In genomic region chr8:92678407-92678806, GRCm38 (mm10) we compare ENCODE assay signal across 9 mouse cellular contexts. TPM values are rescaled to one million over a fixed set of nuclear protein-coding genes. Genes with fewer than 3 reads are reported as not detected.
DNase-seq lines count a peak whose midpoint lies in the region; ATAC-seq and TF ChIP-seq lines count a peak whose summit lies in the region.
"Had no signal": no experiment of that assay in that cellular context is flagged by ENCODE, and none has a peak within 500 bp of the region (broad histone marks: within the 10 kb centered on the region; RNA-seq: fewer than 3 reads in every experiment).

No protein-coding gene starts in this region.

- DNase-seq in ES-CJ7 (ENCODE audit: low read depth, low spot score) = peak; percentile 18
- DNase-seq in embryonic facial prominence, embryonic 11.5 days (ENCODE audit: low spot score) = peak; percentile 14
- peak; percentile 49 for DNase-seq in kidney, adult 18-20 months
- DNase-seq in liver, postnatal 0 days = peak; percentile 21
- no peak for DNase-seq in adrenal gland, postnatal 25 days
- no peak for DNase-seq in right cerebral cortex, adult 2 months (ENCODE audit: low spot score in 2 of 2)
- DNase-seq: layer of hippocampus, postnatal 36 days had no signal

- no peaks in the 10 kb centered on the region; the same call in 1 of the 2 replicates for H3K36me3 ChIP-seq in embryonic facial prominence, embryonic 11.5 days (replicated peaks; ENCODE audit: control insufficient read depth, insufficient read depth, low read depth, low read length)
- no peaks in the 10 kb centered on the region for H3K36me3 ChIP-seq in liver, postnatal 0 days (replicated peaks; ENCODE audit: insufficient read depth, low read length)

- peak overlapping the region; percentile 24 for H3K4me2 ChIP-seq in embryonic facial prominence, embryonic 11.5 days (ENCODE audit: low read depth, low read length)
- no peak overlapping the region for H3K4me2 ChIP-seq in liver, postnatal 0 days (ENCODE audit: low read depth, low read length)

- 6% methylated on average over 16 of the region's 16 CpGs for WGBS in embryonic facial prominence, embryonic 11.5 days
- 8% methylated on average over 16 of the region's 16 CpGs for WGBS in liver, postnatal 0 days (ENCODE audit: insufficient replicate concordance)

- H3K4me3 ChIP-seq in embryonic facial prominence, embryonic 11.5 days (ENCODE audit: low read depth, low read length) = peak overlapping the region; percentile 19
- H3K4me3 ChIP-seq in liver, postnatal 0 days (ENCODE audit: low read depth, low read length) = no peak overlapping the region

- no peak for TF ChIP-seq CTCF in liver, postnatal 0 days (IDR thresholded peaks at IDR 0.05; ENCODE audit: low read depth)

- H3K27ac ChIP-seq in embryonic facial prominence, embryonic 11.5 days (replicated peaks; ENCODE audit: low read depth, low read length) = no peak overlapping the region
- no peak overlapping the region for H3K27ac ChIP-seq in liver, postnatal 0 days (ENCODE audit: low read depth)

- H3K9ac ChIP-seq in embryonic facial prominence, embryonic 11.5 days (replicated peaks; ENCODE audit: low read length) = no peak overlapping the region; the same call in 1 of the 2 replicates
- H3K9ac ChIP-seq in liver, postnatal 0 days (replicated peaks) = no peak overlapping the region

- peaks cover 59% of the 10 kb centered on the region for H3K27me3 ChIP-seq in embryonic facial prominence, embryonic 11.5 days (ENCODE audit: control insufficient read depth, insufficient read depth, low read length)
- peaks cover 42% of the 10 kb centered on the region for H3K27me3 ChIP-seq in liver, postnatal 0 days (ENCODE audit: insufficient read depth, low read length)

- H3K4me1 ChIP-seq in embryonic facial prominence, embryonic 11.5 days (ENCODE audit: control insufficient read depth, insufficient read depth, low read length) = peaks cover 4% of the 10 kb centered on the region
- H3K4me1 ChIP-seq in liver, postnatal 0 days (ENCODE audit: insufficient read depth) = no peaks in the 10 kb centered on the region

- ATAC-seq in embryonic facial prominence, embryonic 11.5 days (replicated peaks; ENCODE audit: insufficient number of reproducible peaks, low FRiP score, low TSS enrichment, low read depth) = no peak
- ATAC-seq in liver, postnatal 0 days = no peak
- ATAC-seq in monocyte, adult 5-6 weeks (replicated peaks; ENCODE audit: insufficient number of reproducible peaks, low FRiP score, low TSS enrichment, poor library complexity, severe bottlenecking) = no peak; the same call in 1 of the 2 replicates
- ATAC-seq in megakaryocyte progenitor cell, adult 5-6 weeks (replicated peaks; ENCODE audit: poor library complexity) = no peak

- no peaks in the 10 kb centered on the region for H3K9me3 ChIP-seq in embryonic facial prominence, embryonic 11.5 days (replicated peaks; ENCODE audit: control insufficient read depth, low read length)
- no peaks in the 10 kb centered on the region for H3K9me3 ChIP-seq in liver, postnatal 0 days (ENCODE audit: low read length)

- no peak for TF ChIP-seq EP300 in liver, postnatal 0 days (IDR thresholded peaks at IDR 0.05; ENCODE audit: low read depth)

RNA-seq across cellular contexts. Expression of gene Irx6, which starts 4.3 kb away (rescaled TPM):
- 0.72 and 0.84 TPM in 2 replicates for polyA plus RNA-seq in embryonic facial prominence, embryonic 11.5 days (2014; fragmentation: Nextera tagmentation; extraction: Ambion mirVana)
- not detected in 2 replicates for polyA plus RNA-seq in liver, postnatal 0 days (2015; fragmentation: Nextera tagmentation; extraction: Ambion mirVana)
- total RNA-seq in monocyte, adult 5-6 weeks (2017) = not detected in 3 replicates
- total RNA-seq in megakaryocyte progenitor cell, adult 5-6 weeks (2015) = not detected in 2 replicates
- total RNA-seq in megakaryocyte progenitor cell, adult 5-6 weeks (2017) = not detected in 2 replicates
- not detected in 2 replicates for total RNA-seq in adrenal gland, postnatal 25 days (2021)

Comparison
In these comparisons a context has a peak if more than half of its experiments do, and no peak if none do; other contexts are left out.
1. DNase-seq: peak in ES-CJ7 (single experiment), embryonic facial prominence, embryonic 11.5 days (single experiment), kidney, adult 18-20 months (single experiment) and liver, postnatal 0 days (single experiment); none in adrenal gland, postnatal 25 days (single experiment) and right cerebral cortex, adult 2 months (0 of 2).